Mouse (Mus musculus): ENCODE results near the gene Ddx28. TPM values are rescaled to one million over a fixed set of nuclear protein-coding genes. Genes with fewer than 3 reads are reported as not detected.

Ddx28 gene
- polyA plus RNA-seq, 1 experiment from 2014 or later: 22.2 TPM

DNA sequence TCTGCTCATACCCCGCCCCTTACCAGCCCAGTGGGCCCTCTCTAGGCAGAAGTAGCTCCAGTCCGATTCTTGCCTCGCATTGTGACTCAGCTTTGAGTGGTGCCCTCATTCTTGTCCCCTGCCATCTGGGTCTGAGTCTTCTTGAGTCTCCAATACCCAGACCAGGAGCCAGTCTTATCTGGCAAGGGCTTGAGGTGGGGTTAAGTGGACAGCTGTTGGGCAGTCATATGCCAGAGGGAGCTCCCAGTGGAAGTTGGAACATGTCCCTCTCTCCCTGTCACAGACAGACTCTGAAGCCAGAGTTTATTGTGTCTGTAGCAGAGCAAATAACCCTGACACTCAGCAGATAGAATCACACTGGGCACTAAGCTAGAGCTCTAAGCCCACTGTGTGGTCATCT, 39.4 kb upstream of the Ddx28 start:
- peaks cover 29% of the 10 kb centered on the region for H3K36me3 ChIP-seq (ENCODE audit: control insufficient read depth, insufficient read depth, low read length)
- 88% methylated on average over 3 of the region's 3 CpGs for WGBS

DNA sequence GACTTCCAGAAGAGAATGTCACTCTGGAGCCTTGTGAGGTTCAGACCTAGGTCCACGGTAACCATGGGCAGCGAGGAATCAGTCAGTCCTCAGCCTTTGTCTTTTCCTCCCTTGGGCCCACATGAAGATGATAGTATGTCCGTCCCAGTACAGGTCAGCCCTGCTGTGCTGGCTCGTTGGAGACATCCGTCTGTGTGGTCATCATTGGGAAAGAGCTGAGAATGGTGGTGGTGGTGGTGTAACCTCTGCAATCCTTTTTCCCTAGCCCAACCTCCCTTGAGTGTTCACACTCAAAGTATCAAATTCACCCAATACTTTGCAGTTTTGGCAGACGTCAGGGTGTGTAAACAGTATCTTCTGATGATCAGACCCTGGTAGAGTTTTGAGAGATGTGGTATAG, 38.2 kb upstream of the Ddx28 start:
- DNase-seq (ENCODE audit: low spot score) (no peak), ATAC-seq (no peak)
- H3K27me3 ChIP-seq (replicated peaks; ENCODE audit: control insufficient read depth, insufficient read depth, low read length): no peaks in the 10 kb centered on the region
- H3K9ac ChIP-seq (ENCODE audit: low read length): no peak overlapping the region
- peaks cover 29% of the 10 kb centered on the region for H3K36me3 ChIP-seq (ENCODE audit: control insufficient read depth, insufficient read depth, low read length)
- WGBS: 86% methylated on average over 6 of the region's 6 CpGs
- no peaks in the 10 kb centered on the region for H3K4me1 ChIP-seq (ENCODE audit: control insufficient read depth, insufficient read depth, low read length)
- no peaks in the 10 kb centered on the region for H3K9me3 ChIP-seq (replicated peaks; ENCODE audit: control insufficient read depth, low read length)
- no peak overlapping the region for H3K27ac ChIP-seq (ENCODE audit: low read depth, low read length)
- no peak overlapping the region for H3K4me3 ChIP-seq (ENCODE audit: low read depth, low read length)
- H3K4me2 ChIP-seq (ENCODE audit: low read length): no peak overlapping the region

More for the DNA sequence above, 39.4 kb upstream of the Ddx28 start:
- Histone ChIP-seq H3K4me2 (ENCODE audit: low read length) (no peak overlapping the region), H3K27ac (ENCODE audit: low read depth, low read length) (no peak overlapping the region), H3K4me3 (ENCODE audit: low read depth, low read length) (no peak overlapping the region), H3K9me3 (replicated peaks; ENCODE audit: control insufficient read depth, low read length) (no peaks in the 10 kb centered on the region), H3K4me1 (ENCODE audit: control insufficient read depth, insufficient read depth, low read length) (no peaks in the 10 kb centered on the region), H3K9ac (ENCODE audit: low read length) (no peak overlapping the region), H3K27me3 (replicated peaks; ENCODE audit: control insufficient read depth, insufficient read depth, low read length) (no peaks in the 10 kb centered on the region)
- no peak for ATAC-seq
- no peak for DNase-seq (ENCODE audit: low spot score)

- ATAC-seq (no peak), DNase-seq (ENCODE audit: low spot score) (no peak)
- no peaks in the 10 kb centered on the region for H3K27me3 ChIP-seq (replicated peaks; ENCODE audit: control insufficient read depth, insufficient read depth, low read length)
- H3K27ac ChIP-seq (ENCODE audit: low read depth, low read length): no peak overlapping the region
- H3K4me1 ChIP-seq (ENCODE audit: control insufficient read depth, insufficient read depth, low read length): no peaks in the 10 kb centered on the region
- 89% methylated on average over 5 of the region's 5 CpGs for WGBS
- H3K4me2 ChIP-seq (ENCODE audit: low read length): no peak overlapping the region
- H3K9me3 ChIP-seq (replicated peaks; ENCODE audit: control insufficient read depth, low read length): no peaks in the 10 kb centered on the region
- H3K9ac ChIP-seq (ENCODE audit: low read length): 0 out of 2 replicates have a peak overlapping the region, but pooled peaks have one; percentile 10
- H3K4me3 ChIP-seq (ENCODE audit: low read depth, low read length): no peak overlapping the region
- H3K36me3 ChIP-seq (ENCODE audit: control insufficient read depth, insufficient read depth, low read length): peaks cover 22% of the 10 kb centered on the region
These were observed 36.4 kb upstream of the Ddx28 start for GRCm38 (mm10) chr8:106047854-106048630.

GRCm38 (mm10) chr8:106046872-106047559, 35.3 kb upstream of the Ddx28 start:
- DNase-seq (ENCODE audit: low spot score) (no peak), ATAC-seq (no peak)
- Histone ChIP-seq H3K9me3 (replicated peaks; ENCODE audit: control insufficient read depth, low read length) (no peaks in the 10 kb centered on the region), H3K36me3 (ENCODE audit: control insufficient read depth, insufficient read depth, low read length) (peaks cover 18% of the 10 kb centered on the region), H3K27ac (ENCODE audit: low read depth, low read length) (no peak overlapping the region), H3K27me3 (replicated peaks; ENCODE audit: control insufficient read depth, insufficient read depth, low read length) (no peaks in the 10 kb centered on the region), H3K4me3 (ENCODE audit: low read depth, low read length) (no peak overlapping the region), H3K9ac (ENCODE audit: low read length) (no peak overlapping the region), H3K4me2 (ENCODE audit: low read length) (no peak overlapping the region), H3K4me1 (ENCODE audit: control insufficient read depth, insufficient read depth, low read length) (no peaks in the 10 kb centered on the region)
- WGBS: 93% methylated on average over 11 of the region's 11 CpGs

DNA sequence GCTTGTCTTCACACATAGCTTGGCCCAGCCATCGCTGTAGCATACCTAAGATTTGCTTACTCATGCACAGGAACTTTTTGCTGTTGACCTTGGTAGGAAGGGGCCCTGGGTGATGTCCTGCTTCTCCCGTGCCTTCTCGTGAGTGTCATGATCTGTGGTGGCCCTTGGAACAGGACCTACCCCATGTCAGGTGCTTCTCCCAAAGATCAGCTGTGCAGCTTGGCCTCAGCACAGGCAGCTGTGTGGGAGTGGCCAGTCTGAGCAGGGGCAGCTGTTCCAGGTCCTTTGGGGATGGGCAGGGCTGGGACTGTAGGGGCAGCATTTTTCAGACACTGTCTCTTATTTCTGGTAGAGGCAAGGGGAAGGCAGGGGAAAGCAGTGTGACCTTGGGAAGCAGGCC, 32.5 kb upstream of the Ddx28 start:
- Histone ChIP-seq H3K9ac (ENCODE audit: low read length) (no peak overlapping the region), H3K27me3 (replicated peaks; ENCODE audit: control insufficient read depth, insufficient read depth, low read length) (no peaks in the 10 kb centered on the region), H3K4me1 (ENCODE audit: control insufficient read depth, insufficient read depth, low read length) (no peaks in the 10 kb centered on the region), H3K9me3 (replicated peaks; ENCODE audit: control insufficient read depth, low read length) (no peaks in the 10 kb centered on the region), H3K36me3 (ENCODE audit: control insufficient read depth, insufficient read depth, low read length) (0 out of 2 replicates have a peak, but pooled peaks cover 8% of the 10 kb centered on the region), H3K27ac (ENCODE audit: low read depth, low read length) (no peak overlapping the region), H3K4me2 (ENCODE audit: low read length) (no peak overlapping the region), H3K4me3 (ENCODE audit: low read depth, low read length) (no peak overlapping the region)
- 90% methylated on average over 3 of the region's 3 CpGs for WGBS
- DNase-seq (ENCODE audit: low spot score): no peak
- ATAC-seq: no peak

- no peaks in the 10 kb centered on the region for H3K4me1 ChIP-seq (ENCODE audit: control insufficient read depth, insufficient read depth, low read length)
- no peak for ATAC-seq
- H3K36me3 ChIP-seq (ENCODE audit: control insufficient read depth, insufficient read depth, low read length): 0 out of 2 replicates have a peak, but pooled peaks cover 8% of the 10 kb centered on the region
- H3K4me2 ChIP-seq (ENCODE audit: low read length): no peak overlapping the region
- no peak overlapping the region for H3K4me3 ChIP-seq (ENCODE audit: low read depth, low read length)
- H3K9me3 ChIP-seq (replicated peaks; ENCODE audit: control insufficient read depth, low read length): no peaks in the 10 kb centered on the region
- H3K27me3 ChIP-seq (replicated peaks; ENCODE audit: control insufficient read depth, insufficient read depth, low read length): no peaks in the 10 kb centered on the region
- 83% methylated on average over 2 of the region's 2 CpGs for WGBS
- H3K27ac ChIP-seq (ENCODE audit: low read depth, low read length): no peak overlapping the region
- no peak overlapping the region for H3K9ac ChIP-seq (ENCODE audit: low read length)
- no peak for DNase-seq (ENCODE audit: low spot score)
These were observed 31.4 kb upstream of the Ddx28 start for GRCm38 (mm10) chr8:106043055-106043454.

GRCm38 (mm10) chr8:106040218-106040617, 28.5 kb upstream of the Ddx28 start:
- H3K4me3 ChIP-seq (ENCODE audit: low read depth, low read length): no peak overlapping the region
- ATAC-seq: no peak

GRCm38 (mm10) chr8:106039605-106040004, 27.9 kb upstream of the Ddx28 start:
- Histone ChIP-seq H3K9me3 (replicated peaks; ENCODE audit: control insufficient read depth, low read length) (no peaks in the 10 kb centered on the region), H3K4me1 (ENCODE audit: control insufficient read depth, insufficient read depth, low read length) (no peaks in the 10 kb centered on the region), H3K4me2 (ENCODE audit: low read length) (no peak overlapping the region), H3K9ac (ENCODE audit: low read length) (no peak overlapping the region), H3K4me3 (ENCODE audit: low read depth, low read length) (no peak overlapping the region), H3K36me3 (ENCODE audit: control insufficient read depth, insufficient read depth, low read length) (peaks cover 4% of the 10 kb centered on the region; the same call in 1 of the 2 replicates), H3K27me3 (replicated peaks; ENCODE audit: control insufficient read depth, insufficient read depth, low read length) (no peaks in the 10 kb centered on the region), H3K27ac (ENCODE audit: low read depth, low read length) (no peak overlapping the region)
- DNase-seq (ENCODE audit: low spot score) (no peak), ATAC-seq (no peak)
- WGBS: 91% methylated on average over 4 of the region's 4 CpGs

More at GRCm38 (mm10) chr8:106040218-106040617, 28.5 kb upstream of the Ddx28 start:
- Histone ChIP-seq H3K4me1 (ENCODE audit: control insufficient read depth, insufficient read depth, low read length) (no peaks in the 10 kb centered on the region), H3K36me3 (ENCODE audit: control insufficient read depth, insufficient read depth, low read length) (peaks cover 7% of the 10 kb centered on the region; the same call in 1 of the 2 replicates), H3K4me2 (ENCODE audit: low read length) (no peak overlapping the region), H3K9ac (ENCODE audit: low read length) (no peak overlapping the region), H3K9me3 (replicated peaks; ENCODE audit: control insufficient read depth, low read length) (no peaks in the 10 kb centered on the region), H3K27ac (ENCODE audit: low read depth, low read length) (no peak overlapping the region), H3K27me3 (replicated peaks; ENCODE audit: control insufficient read depth, insufficient read depth, low read length) (no peaks in the 10 kb centered on the region)
- WGBS: 83% methylated on average over 4 of the region's 4 CpGs
- DNase-seq (ENCODE audit: low spot score): no peak

DNA sequence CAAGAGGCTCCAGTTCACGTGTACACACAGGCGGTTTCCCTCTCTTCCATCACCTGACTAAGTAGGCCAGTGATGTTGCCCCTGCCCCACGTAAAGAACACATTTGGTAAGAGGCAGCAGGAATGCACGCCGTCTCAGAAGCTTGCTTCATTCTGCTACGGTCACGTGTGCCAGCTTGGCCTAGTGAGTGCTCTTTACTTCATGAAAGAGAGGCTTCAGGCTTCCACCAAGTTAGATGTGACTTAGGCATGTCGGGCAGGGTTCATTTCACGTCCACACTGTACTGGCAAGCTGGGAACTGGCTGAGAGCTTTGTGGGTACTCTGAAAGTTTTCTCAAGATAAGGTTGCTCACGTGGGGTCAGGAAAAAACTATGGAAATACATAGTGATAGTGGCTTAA, 27.0 kb upstream of the Ddx28 start:
- no peak for ATAC-seq
- Histone ChIP-seq H3K4me2 (ENCODE audit: low read length) (no peak overlapping the region), H3K9ac (ENCODE audit: low read length) (no peak overlapping the region), H3K36me3 (ENCODE audit: control insufficient read depth, insufficient read depth, low read length) (peaks cover 4% of the 10 kb centered on the region; the same call in 1 of the 2 replicates), H3K27me3 (replicated peaks; ENCODE audit: control insufficient read depth, insufficient read depth, low read length) (no peaks in the 10 kb centered on the region), H3K4me1 (ENCODE audit: control insufficient read depth, insufficient read depth, low read length) (no peaks in the 10 kb centered on the region), H3K27ac (ENCODE audit: low read depth, low read length) (no peak overlapping the region), H3K9me3 (replicated peaks; ENCODE audit: control insufficient read depth, low read length) (no peaks in the 10 kb centered on the region), H3K4me3 (ENCODE audit: low read depth, low read length) (no peak overlapping the region)
- 92% methylated on average over 10 of the region's 10 CpGs for WGBS
- no peak for DNase-seq (ENCODE audit: low spot score)

Measured in forebrain, embryonic 14.5 days (tissue).